ENCODE assay signal across 8 mouse cellular contexts in the genomic region with DNA sequence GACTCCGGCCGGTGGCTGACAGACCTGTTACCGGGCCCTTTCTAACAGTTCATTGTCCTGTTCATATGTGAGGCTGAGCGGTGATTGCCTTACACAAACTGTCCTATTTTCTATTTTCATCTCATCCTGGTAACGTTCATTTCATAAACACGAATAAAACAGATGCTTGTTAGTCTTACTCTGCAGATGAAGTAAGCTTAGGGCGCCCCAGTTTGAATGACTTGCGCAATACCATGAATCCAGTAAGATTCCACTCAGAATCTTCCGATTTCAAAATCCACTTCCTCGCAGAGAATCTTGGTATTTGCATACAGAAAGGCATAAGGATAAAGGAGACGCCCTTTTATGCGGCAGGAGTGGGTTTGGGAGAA. TPM values are rescaled to one million over a fixed set of nuclear protein-coding genes. Genes with fewer than 3 reads are reported as not detected.
DNase-seq lines count a peak whose midpoint lies in the region; ATAC-seq and TF ChIP-seq lines count a peak whose summit lies in the region.

No protein-coding gene starts in this region.

- TF ChIP-seq EP300 in heart, postnatal 0 days (IDR thresholded peaks at IDR 0.05; ENCODE audit: low read depth) = no peak

- peak overlapping the region; percentile 87; the same call in 1 of the 2 replicates for H3K9ac ChIP-seq in heart, postnatal 0 days (replicated peaks; ENCODE audit: low read depth, low read length)
- H3K9ac ChIP-seq in intestine, embryonic 14.5 days (ENCODE audit: low read length) = peak overlapping the region; percentile 46
- H3K9ac ChIP-seq in midbrain, embryonic 15.5 days = peak overlapping the region; percentile 53

- TF ChIP-seq CTCF in heart, postnatal 0 days (IDR thresholded peaks at IDR 0.05; ENCODE audit: low read depth) = no peak

- H3K4me2 ChIP-seq in heart, postnatal 0 days (ENCODE audit: low read depth, low read length) = peak overlapping the region; percentile 81
- peak overlapping the region; percentile 90 for H3K4me2 ChIP-seq in intestine, embryonic 14.5 days (ENCODE audit: low read length)
- peak overlapping the region; percentile 83 for H3K4me2 ChIP-seq in midbrain, embryonic 15.5 days

- H3K27me3 ChIP-seq in heart, postnatal 0 days (ENCODE audit: control insufficient read depth, insufficient read depth, low read length) = no peaks in the 10 kb centered on the region
- no peaks in the 10 kb centered on the region; the same call in 1 of the 2 replicates for H3K27me3 ChIP-seq in intestine, embryonic 14.5 days (replicated peaks; ENCODE audit: control insufficient read depth, insufficient read depth, low read length)
- 0 out of 2 replicates have a peak, but pooled peaks cover 4% of the 10 kb centered on the region for H3K27me3 ChIP-seq in midbrain, embryonic 15.5 days (replicated peaks)

- H3K4me1 ChIP-seq in heart, postnatal 0 days (ENCODE audit: control insufficient read depth, insufficient read depth) = peaks cover 41% of the 10 kb centered on the region
- H3K4me1 ChIP-seq in brown adipose tissue, adult 24 weeks (ENCODE audit: control insufficient read depth, insufficient read depth, insufficient read length, low read length) = peaks cover 30% of the 10 kb centered on the region
- peaks cover 36% of the 10 kb centered on the region for H3K4me1 ChIP-seq in intestine, embryonic 14.5 days (replicated peaks; ENCODE audit: control insufficient read depth, insufficient read depth, low read length)
- H3K4me1 ChIP-seq in midbrain, embryonic 15.5 days = peaks cover 44% of the 10 kb centered on the region

- DNase-seq in heart, postnatal 0 days (ENCODE audit: low spot score) = peak; percentile 27
- DNase-seq in heart, adult 9 months (ENCODE audit: low spot score in 2 of 2) = no peak
- DNase-seq in intestine, embryonic 14.5 days (ENCODE audit: low spot score) = no peak
- no peak for DNase-seq in layer of hippocampus, adult 9-10 months (ENCODE audit: low spot score)
- no peak for DNase-seq in spleen, postnatal 14 days (ENCODE audit: low spot score in 2 of 2)
- no peak for DNase-seq in spleen, postnatal 10 days (ENCODE audit: low spot score in 2 of 2)

- no peaks in the 10 kb centered on the region for H3K9me3 ChIP-seq in heart, postnatal 0 days (replicated peaks; ENCODE audit: control insufficient read depth, low read length)
- H3K9me3 ChIP-seq in intestine, embryonic 14.5 days (ENCODE audit: control insufficient read depth, low read length) = no peaks in the 10 kb centered on the region
- no peaks in the 10 kb centered on the region for H3K9me3 ChIP-seq in midbrain, embryonic 15.5 days

- peak overlapping the region; percentile 61 for H3K27ac ChIP-seq in heart, postnatal 0 days (ENCODE audit: low read depth)
- H3K27ac ChIP-seq in brown adipose tissue, adult 24 weeks (replicated peaks; ENCODE audit: low read depth, low read length) = peak overlapping the region; percentile 72
- no peak overlapping the region for H3K27ac ChIP-seq in intestine, embryonic 14.5 days (ENCODE audit: low read depth)
- H3K27ac ChIP-seq in midbrain, embryonic 15.5 days = peak overlapping the region; percentile 77

- no peak for ATAC-seq in heart, postnatal 0 days (ENCODE audit: insufficient read depth, low read depth)
- no peak for ATAC-seq in intestine, embryonic 14.5 days (replicated peaks; ENCODE audit: low FRiP score, low TSS enrichment, low read depth)
- no peak for ATAC-seq in midbrain, embryonic 15.5 days (replicated peaks)

- WGBS in heart, postnatal 0 days = 6% methylated on average over 12 of the region's 12 CpGs
- 8% methylated on average over 12 of the region's 12 CpGs for WGBS in intestine, embryonic 14.5 days
- 4% methylated on average over 12 of the region's 12 CpGs for WGBS in midbrain, embryonic 15.5 days

- H3K4me3 ChIP-seq in heart, postnatal 0 days (ENCODE audit: low read depth, low read length) = peak overlapping the region; percentile 79
- H3K4me3 ChIP-seq in brown adipose tissue, adult 24 weeks (ENCODE audit: insufficient read depth, low read depth, low read length) = peak overlapping the region; percentile 62
- peak overlapping the region; percentile 94 for H3K4me3 ChIP-seq in intestine, embryonic 14.5 days (ENCODE audit: low read depth, low read length)
- peak overlapping the region; percentile 94 for H3K4me3 ChIP-seq in midbrain, embryonic 15.5 days

- H3K36me3 ChIP-seq in heart, postnatal 0 days (replicated peaks; ENCODE audit: control insufficient read depth, insufficient read depth, low read length) = no peaks in the 10 kb centered on the region
- no peaks in the 10 kb centered on the region for H3K36me3 ChIP-seq in intestine, embryonic 14.5 days (ENCODE audit: control insufficient read depth, insufficient read depth, low read length)
- H3K36me3 ChIP-seq in midbrain, embryonic 15.5 days (replicated peaks) = no peaks in the 10 kb centered on the region

RNA-seq across cellular contexts. Expression of gene Cry2, which starts 0.5 kb away (rescaled TPM):
- total RNA-seq in heart, postnatal 0 days (2014; rRNA removed; ENCODE audit: low replicate concordance) = 9.5 and 15.3 TPM in 2 replicates
- polyA plus RNA-seq in heart, postnatal 0 days (2015; fragmentation: Nextera tagmentation; extraction: Ambion mirVana) = 14.0 and 17.3 TPM in 2 replicates
- 11.7 and 14.6 TPM in 2 replicates for polyA plus RNA-seq in brown adipose tissue, adult 24 weeks (2012; ENCODE audit: insufficient read depth, insufficient read length, missing spikeins)
- polyA plus RNA-seq in intestine, embryonic 14.5 days (2014; fragmentation: Nextera tagmentation; extraction: Ambion mirVana) = 16.7 and 18.2 TPM in 2 replicates
- 47.5 and 49.0 TPM in 2 replicates for polyA plus RNA-seq in midbrain, embryonic 15.5 days (2015; fragmentation: Nextera tagmentation; extraction: Ambion mirVana)

RNA-seq across cellular contexts. Expression of gene Slc35c1, which starts 26.0 kb away (rescaled TPM):
- 2.7 and 4.6 TPM in 2 replicates for total RNA-seq in heart, postnatal 0 days (2014; rRNA removed; ENCODE audit: low replicate concordance)
- polyA plus RNA-seq in heart, postnatal 0 days (2015; fragmentation: Nextera tagmentation; extraction: Ambion mirVana) = 5.0 and 5.1 TPM in 2 replicates
- 2.9 and 5.5 TPM in 2 replicates for polyA plus RNA-seq in brown adipose tissue, adult 24 weeks (2012; ENCODE audit: insufficient read depth, insufficient read length, missing spikeins)
- 26.8 and 30.2 TPM in 2 replicates for polyA plus RNA-seq in intestine, embryonic 14.5 days (2014; fragmentation: Nextera tagmentation; extraction: Ambion mirVana)
- polyA plus RNA-seq in midbrain, embryonic 15.5 days (2015; fragmentation: Nextera tagmentation; extraction: Ambion mirVana) = 14.4 and 17.4 TPM in 2 replicates

RNA-seq across cellular contexts. Expression of gene Mapk8ip1, which starts 33.3 kb away (rescaled TPM):
- total RNA-seq in heart, postnatal 0 days (2014; rRNA removed; ENCODE audit: low replicate concordance) = 5.6 and 8.4 TPM in 2 replicates
- 2.7 and 3.1 TPM in 2 replicates for polyA plus RNA-seq in heart, postnatal 0 days (2015; fragmentation: Nextera tagmentation; extraction: Ambion mirVana)
- polyA plus RNA-seq in brown adipose tissue, adult 24 weeks (2012; ENCODE audit: insufficient read depth, insufficient read length, missing spikeins) = 9.4 and 9.6 TPM in 2 replicates
- polyA plus RNA-seq in intestine, embryonic 14.5 days (2014; fragmentation: Nextera tagmentation; extraction: Ambion mirVana) = 11.8 and 13.2 TPM in 2 replicates
- polyA plus RNA-seq in midbrain, embryonic 15.5 days (2015; fragmentation: Nextera tagmentation; extraction: Ambion mirVana) = 155 and 165 TPM in 2 replicates

RNA-seq across cellular contexts. Expression of gene 1700029I15Rik, which starts 52.0 kb away (rescaled TPM):
- total RNA-seq in heart, postnatal 0 days (2014; rRNA removed; ENCODE audit: low replicate concordance) = 2.8 and 4.6 TPM in 2 replicates
- 0.56 and 0.87 TPM in 2 replicates for polyA plus RNA-seq in heart, postnatal 0 days (2015; fragmentation: Nextera tagmentation; extraction: Ambion mirVana)
- polyA plus RNA-seq in brown adipose tissue, adult 24 weeks (2012; ENCODE audit: insufficient read depth, insufficient read length, missing spikeins) = 3.3 and 4.1 TPM in 2 replicates
- 1.7 TPM in 2 replicates for polyA plus RNA-seq in intestine, embryonic 14.5 days (2014; fragmentation: Nextera tagmentation; extraction: Ambion mirVana)
- 7.6 and 8.4 TPM in 2 replicates for polyA plus RNA-seq in midbrain, embryonic 15.5 days (2015; fragmentation: Nextera tagmentation; extraction: Ambion mirVana)

RNA-seq across cellular contexts. Expression of gene Large2, which starts 59.7 kb away (rescaled TPM):
- not detected in 2 replicates for total RNA-seq in heart, postnatal 0 days (2014; rRNA removed; ENCODE audit: low replicate concordance)
- 0.25 and 0.47 TPM in 2 replicates for polyA plus RNA-seq in heart, postnatal 0 days (2015; fragmentation: Nextera tagmentation; extraction: Ambion mirVana)
- 1.9 TPM in 1 of 2 replicates, not detected in the other for polyA plus RNA-seq in brown adipose tissue, adult 24 weeks (2012; ENCODE audit: insufficient read depth, insufficient read length, missing spikeins)
- 11.6 and 12.6 TPM in 2 replicates for polyA plus RNA-seq in intestine, embryonic 14.5 days (2014; fragmentation: Nextera tagmentation; extraction: Ambion mirVana)
- 1.5 and 1.9 TPM in 2 replicates for polyA plus RNA-seq in midbrain, embryonic 15.5 days (2015; fragmentation: Nextera tagmentation; extraction: Ambion mirVana)

Comparison
In these comparisons a context has a peak if more than half of its experiments do, and no peak if none do; other contexts are left out.
1. RNA of gene Mapk8ip1, which starts 33.3 kb away (polyA plus RNA-seq): 155 to 165 TPM in midbrain, embryonic 15.5 days; 11.8 to 13.2 TPM in intestine, embryonic 14.5 days, 9.4 to 9.6 TPM in brown adipose tissue, adult 24 weeks and 2.7 to 3.1 TPM in heart, postnatal 0 days; every median in the first group is over 10 times any median in the second.
2. Peak in every context shown above with its lines, with median percentiles within 50 percentile points of each other: H3K4me2 ChIP-seq, H3K4me3 ChIP-seq and H3K9ac ChIP-seq.